Mouse (Mus musculus): ENCODE data around the gene D430041D05Rik.

The D430041D05Rik gene

DNA sequence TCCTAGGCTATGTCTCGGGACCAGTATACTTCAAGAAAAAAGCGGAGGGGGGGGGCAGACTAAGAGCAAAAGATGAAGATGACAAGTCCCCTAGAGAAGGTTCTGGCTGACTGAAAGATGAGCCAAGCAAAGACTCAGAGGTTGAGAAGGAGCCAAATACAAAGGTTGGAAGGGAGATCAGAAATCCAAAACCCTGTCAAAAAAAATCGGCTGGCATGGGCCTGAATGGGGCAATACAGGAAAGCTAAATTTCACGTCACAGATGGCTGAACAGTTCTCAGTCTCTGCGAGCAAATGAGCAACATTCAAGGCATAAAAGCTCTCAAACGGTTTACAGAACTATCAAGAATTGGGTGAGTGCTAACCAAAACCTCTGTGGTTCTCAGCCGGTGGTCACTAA, 2.5 kb downstream of the D430041D05Rik start:
- no peak for DNase-seq (ENCODE audit: low spot score)

DNA sequence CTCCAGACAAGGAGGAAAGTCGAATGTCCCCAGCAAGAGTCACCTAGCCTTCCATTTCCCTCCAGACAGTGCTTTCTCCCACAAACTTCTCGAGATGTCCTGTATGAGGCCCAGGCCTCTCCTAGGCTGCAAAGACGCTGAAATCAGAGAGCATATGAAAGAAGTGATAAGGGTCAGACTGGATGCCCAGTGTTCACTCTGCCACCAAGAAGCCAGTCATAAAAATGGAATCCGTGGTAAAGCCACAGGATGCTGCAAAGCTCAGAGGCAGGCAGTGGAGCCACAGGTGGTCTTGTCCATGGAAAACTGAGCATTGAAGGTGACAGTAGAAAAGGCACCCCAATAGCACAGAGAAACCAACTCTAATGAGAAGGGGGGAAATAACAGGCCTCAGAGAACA, 2.9 kb downstream of the D430041D05Rik start:
- DNase-seq (ENCODE audit: low spot score): no peak

DNA sequence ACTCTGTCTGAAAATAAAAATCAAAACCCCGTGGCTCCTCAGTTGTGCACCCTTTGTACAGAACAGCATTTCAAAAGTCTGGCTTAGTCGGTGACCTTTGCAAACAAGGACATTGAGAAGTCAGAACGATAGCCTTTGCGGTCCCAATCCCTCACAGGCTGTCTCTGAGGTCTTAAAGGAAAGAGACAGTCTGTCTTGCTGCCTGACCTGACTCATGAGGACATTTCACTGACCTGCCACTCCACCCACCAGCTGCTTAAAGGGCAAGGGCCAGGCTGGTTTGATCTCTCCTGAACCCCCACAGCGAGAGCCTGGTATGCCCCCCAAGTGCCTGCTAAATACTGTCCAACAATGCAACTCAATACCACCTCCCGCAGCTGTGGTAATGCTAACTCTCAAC, 6.8 kb downstream of the D430041D05Rik start:
- DNase-seq (ENCODE audit: low spot score): no peak

DNA sequence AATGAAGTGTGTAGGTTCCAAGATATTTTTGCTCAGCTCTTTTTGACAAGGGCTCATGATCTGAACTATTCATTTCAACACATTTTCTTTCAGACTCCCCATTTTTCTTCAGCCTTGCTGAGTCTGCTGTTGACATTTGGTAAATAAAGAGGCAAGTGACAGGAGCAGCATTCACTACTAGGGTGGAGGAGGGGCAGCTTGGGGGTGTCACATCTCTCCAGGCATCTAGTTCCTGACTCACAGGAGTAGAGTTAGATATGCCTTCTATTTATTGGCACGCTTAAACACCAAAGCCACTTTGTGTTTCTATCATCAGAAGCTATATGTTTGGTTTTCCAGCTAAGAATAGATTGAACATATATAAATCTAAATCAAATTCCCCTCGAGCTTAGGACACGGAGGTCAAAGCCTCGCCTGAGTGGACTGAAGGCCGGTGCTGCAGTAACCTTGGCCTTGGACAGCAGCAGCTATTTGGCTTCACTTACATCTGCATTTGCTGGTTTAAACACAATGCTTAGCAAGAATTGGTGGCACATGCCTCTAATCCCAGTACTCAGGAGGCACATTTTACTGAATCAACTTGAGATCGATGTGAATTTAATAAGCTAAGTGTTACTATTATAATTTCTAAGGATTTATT, 12.0 kb downstream of the D430041D05Rik start:
- DNase-seq (ENCODE audit: low spot score): no peak

DNA sequence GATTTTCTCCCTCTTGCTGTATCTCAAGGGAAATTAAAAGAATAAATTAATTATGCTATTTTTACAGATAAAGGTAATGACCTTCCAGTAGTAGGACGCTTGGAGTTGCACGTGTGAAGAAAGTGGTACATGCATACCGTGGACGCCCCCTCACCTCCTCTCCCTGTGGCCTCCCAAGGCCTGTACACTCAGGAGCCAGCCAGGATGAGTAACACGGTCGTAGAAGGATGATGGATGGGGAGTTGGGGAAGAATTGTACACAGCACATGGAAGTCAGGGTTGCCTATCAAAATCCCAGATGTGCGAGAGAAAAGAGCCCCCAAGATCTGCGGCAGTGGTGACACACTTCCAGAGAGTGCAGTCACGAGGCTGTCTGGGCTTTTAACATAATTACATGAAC, 14.9 kb downstream of the D430041D05Rik start:
- DNase-seq (ENCODE audit: low spot score): no peak

DNA sequence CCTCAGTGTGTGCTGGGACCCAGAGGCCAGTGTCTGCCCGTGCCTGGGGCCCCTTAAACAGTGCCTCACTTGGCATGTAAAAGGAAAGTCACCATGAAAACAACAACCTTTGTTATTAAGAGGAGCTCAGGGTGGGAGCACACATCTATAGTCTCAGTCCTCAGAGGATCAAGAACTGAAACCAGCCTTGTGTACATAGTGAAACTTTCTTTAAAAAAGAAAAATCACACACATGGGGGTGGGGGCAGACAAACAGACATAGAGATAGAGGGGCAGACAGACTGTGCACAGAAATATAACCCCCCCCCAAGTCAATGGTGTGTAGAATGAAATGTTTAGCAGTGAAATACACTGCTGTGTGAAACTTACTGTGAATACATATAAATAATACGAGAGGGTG, 16.0 kb downstream of the D430041D05Rik start:
- DNase-seq (ENCODE audit: low spot score): no peak

DNA sequence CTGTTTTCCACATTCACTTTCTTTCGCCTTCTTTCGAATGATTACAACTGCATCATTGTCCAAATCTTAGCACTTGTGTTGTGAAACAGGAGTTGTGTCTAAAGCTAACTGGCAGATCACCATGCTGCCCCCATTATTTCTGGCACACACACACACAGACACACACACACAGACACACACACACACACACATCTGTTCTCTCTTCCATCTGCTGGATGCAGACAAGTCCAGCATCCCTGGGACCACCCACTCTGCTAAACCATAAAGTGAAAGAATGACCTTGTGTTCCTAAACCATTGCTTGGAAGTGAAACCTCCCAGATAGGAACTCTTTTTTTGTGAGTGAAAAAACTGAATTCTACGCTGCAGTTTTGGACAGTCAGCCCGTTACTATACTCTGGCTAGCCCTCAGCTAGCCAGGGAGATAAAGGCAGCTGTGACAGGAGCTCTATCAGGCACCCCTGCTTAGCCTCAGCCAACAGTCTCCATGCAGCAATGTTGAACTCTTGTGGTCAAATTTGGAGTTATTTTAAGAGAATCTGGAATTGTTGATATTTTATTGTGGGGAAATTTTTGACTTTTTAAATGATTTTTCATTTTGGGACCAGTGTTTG, 18.0 kb downstream of the D430041D05Rik start:
- no peak for DNase-seq (ENCODE audit: low spot score)

DNA sequence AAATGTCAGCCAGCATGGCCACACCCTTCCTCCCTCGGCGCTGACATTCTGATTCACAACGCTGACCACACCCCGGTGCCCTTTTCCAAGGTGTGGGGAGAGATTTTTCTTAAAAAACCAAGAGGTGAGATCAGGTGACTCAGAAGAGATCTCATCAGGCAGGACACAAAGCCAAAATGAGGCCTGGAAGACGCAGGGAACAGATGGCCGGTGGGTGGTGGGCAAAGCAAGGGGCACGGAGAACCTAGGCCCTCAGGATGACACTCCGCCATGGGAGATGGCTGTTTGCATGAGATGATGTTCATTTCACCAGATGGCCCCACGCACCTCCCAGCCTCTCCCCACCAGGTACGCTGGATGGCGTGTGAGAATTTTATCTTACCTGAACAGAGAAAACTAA, 21.6 kb downstream of the D430041D05Rik start:
- DNase-seq (ENCODE audit: low spot score): no peak

DNA sequence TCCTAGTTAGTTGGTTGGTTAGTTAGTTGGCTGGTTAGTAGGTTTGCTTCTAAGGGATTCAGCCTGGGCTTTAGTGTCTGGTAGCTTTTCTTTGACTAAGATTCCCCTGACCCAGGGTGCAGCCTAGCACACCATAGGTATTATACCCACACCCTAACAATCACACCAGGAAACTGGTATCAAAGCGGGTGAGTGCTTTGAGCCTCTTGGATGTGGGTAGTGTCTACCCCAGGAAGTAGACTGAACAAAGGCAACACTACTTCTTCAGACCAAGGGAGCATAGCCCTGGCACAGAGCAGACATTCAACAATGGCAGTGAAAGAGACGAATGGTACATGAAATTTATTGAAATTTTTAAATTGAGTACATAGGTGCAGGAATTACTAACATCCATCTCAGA, 24.9 kb downstream of the D430041D05Rik start:
- DNase-seq (ENCODE audit: low spot score): no peak

DNA sequence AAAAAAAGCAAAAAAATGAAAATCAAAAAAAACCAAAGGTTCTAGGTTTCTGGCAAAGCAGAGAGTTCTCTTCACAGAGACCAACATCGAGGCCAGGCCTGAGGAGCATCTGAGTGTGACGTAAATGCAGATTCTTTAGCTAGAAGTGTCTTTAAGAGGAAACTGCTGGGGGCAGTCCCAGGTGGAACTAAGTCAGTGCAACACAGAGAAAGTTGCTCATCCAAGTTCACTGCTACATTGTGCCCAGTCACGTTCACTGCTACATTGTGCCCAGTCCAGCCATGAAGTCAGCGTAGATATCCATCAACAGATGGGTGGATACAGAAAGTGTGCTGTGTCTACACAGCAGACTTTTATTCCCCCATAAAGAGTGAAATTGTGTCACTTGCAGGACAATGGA, 27.2 kb downstream of the D430041D05Rik start:
- no peak for DNase-seq (ENCODE audit: low spot score)

DNA sequence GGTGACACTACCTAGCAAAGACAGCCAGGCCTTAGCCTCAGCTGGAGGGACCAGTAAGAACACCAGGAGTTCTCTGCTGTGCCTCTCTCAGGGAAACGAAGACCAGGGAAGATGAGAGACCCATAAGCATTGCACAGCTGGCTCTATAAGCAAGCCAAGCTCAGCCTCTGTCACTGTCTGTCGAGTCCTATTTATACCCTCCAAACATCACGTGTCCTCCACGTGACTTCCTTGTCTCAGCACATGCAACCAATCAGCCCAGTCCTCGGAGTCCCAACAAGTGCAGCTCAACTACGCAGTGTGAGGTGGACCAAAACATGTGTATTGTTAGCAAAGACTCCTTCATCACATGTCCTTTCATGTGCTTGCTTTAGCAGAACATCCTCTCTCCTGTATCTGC, 28.0 kb downstream of the D430041D05Rik start:
- no peak for DNase-seq (ENCODE audit: low spot score)

DNA sequence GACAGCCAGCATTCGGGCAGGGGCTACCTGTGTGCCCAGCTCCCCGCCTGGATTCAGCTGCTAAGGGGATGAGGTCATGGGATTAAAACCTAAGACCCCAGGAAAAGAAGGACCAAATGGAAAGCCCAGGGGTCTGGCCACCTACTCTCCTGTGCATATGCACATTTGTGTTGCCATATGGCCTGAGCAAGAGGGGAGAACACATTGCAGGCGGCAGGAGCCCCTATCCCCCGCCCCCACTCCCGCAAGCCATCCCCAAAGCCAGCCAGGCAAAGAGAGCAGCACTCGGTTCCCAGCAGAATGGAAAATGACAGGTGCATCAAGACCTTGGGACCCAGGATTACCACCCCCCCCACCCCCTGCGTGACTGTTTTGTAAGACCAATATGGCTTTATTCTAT, 31.5 kb downstream of the D430041D05Rik start:
- DNase-seq (ENCODE audit: low spot score): no peak

DNA sequence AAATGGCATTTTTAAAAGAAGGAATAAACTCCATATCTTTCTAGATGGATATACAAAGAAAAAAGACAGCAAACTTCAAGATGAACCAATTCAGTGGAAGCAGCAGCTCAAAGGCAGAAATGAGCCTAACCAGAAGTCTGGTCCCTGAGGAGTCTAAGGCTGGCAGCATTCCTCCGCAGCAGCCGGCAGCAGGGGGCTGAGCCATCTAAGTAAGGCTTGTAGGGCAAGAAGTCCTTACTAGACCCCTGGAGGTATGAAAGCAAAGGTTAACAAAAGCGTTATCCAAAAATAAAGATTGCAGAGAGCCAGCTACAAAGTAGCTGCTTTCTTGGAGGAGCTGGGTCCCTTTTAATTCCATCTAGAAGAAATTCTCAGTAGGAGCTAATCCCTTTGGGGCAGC, 32.0 kb downstream of the D430041D05Rik start:
- no peak for DNase-seq (ENCODE audit: low spot score)

DNA sequence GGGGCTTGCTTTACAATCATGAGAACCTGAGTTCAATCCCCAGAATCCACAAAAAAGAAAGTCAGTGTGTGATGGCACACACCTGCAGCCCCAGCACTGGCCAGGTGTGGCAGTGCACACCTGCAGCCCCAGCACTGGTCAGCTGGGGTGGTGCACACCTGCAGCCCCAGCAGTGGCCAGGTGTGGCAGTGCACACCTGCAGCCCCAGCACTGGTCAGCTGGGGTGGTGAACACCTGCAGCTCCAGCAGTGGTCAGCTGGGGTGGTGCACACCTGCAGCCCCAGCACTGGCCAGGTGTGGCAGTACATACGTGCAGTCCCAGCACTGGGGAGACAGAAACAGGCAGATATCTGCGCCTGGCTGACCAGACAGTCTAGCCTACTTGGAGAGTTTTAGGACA, 32.8 kb downstream of the D430041D05Rik start:
- DNase-seq (ENCODE audit: low spot score): no peak

DNA sequence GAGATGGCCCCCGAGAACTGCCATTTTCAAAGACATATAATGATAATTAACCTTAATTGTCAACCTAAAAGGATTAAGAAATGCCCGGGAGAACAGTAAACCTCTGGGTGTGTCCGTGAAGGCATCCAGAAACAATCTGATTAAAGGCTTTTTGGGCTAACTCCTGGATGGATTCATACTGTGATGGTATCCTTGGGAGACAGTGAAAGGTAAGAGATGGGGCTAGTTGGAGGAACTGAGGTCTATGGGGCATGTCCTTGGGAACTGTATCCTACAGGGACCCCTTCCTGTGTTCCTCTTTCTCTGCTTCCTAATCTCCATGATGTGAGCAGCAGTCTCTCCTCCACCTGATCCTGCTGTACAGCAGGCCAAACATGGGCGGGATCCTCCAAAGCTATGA, 38.7 kb downstream of the D430041D05Rik start:
- no peak for DNase-seq (ENCODE audit: low spot score)

DNA sequence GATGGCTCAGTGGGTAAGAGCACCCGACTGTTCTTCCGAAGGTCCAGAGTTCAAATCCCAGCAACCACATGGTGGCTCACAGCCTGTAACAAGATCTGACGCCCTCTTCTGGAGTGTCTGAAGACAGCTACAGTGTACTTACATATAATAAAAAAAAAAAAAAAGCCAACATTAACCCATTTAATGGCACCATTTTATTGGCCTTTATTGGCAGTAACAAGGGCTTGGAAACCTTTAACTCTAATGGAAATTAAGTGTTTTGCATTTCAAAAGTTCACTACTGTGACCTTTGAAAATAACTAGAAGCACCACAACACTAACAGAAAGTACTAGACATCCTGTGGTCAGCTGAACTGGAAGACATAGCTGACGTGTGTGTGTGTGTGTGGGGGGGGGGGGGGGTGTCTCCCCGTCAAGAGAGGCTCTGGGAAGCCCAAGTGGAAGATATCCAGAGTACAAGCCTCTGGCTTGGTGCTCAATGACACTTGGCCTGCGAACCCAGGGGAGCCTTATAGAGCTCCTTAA, 39.1 kb downstream of the D430041D05Rik start:
- DNase-seq (ENCODE audit: low spot score): no peak

DNA sequence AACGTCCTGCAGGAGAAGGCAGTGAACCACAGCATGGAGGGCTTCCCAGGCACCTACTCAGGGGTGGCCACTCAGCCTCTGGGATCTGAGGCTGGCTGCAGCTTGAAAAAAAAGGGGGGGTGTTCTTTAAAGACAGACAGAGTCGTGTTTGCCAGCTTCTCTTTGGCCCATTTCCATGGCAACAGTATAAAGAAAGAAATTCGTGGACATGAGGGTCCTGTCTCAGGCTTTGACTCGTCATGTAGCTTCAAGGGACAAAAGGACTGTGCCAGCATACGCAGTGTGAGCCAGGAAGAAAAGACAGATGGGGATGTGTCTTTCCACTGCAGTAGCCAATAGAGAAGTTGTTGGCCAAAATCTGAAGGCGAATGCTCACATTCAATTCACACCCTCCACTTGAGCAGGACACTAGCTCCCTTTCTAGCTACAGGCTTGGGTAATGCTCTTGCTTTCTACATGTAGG, 42.9 kb downstream of the D430041D05Rik start:
- no peak for DNase-seq (ENCODE audit: low spot score)

DNA sequence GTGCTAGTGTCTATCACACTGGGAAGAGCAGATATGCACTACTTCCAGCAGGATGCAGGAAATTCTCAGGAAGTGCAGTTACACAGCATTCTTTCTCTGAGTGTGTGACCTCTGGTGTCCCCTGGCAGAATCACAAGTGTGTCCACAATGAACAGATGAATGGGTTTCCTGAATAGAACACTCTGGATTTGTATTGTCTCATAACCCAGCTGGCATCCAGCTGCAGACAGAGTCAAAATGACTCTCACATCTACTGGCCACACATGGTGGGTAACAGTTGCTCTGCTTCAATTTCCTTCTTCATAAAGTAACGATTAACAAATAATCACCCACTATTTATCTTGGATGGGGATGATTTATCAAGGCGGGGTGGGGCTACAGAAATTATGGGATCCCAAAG, 43.5 kb downstream of the D430041D05Rik start:
- DNase-seq (ENCODE audit: low spot score): no peak

DNA sequence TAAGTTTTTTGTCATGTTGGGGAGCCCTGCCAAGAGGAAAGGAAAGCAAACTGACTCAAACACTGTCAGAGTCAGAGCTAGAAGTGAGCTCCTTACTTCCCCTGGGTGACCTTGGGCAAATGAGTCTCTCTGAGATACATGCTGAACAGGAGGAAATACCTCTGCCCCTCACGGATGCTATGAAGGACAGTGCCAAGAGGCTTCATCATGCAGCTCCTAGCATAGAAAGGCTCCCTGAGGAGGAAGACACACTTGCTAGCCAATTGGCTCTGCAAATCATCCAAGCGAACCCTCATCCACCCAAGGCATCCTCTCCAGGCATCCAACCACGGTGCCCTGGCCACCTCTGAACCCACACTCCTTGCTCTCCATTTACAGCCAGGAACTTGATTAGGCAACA, 51.5 kb downstream of the D430041D05Rik start:
- DNase-seq (ENCODE audit: low spot score): no peak

DNA sequence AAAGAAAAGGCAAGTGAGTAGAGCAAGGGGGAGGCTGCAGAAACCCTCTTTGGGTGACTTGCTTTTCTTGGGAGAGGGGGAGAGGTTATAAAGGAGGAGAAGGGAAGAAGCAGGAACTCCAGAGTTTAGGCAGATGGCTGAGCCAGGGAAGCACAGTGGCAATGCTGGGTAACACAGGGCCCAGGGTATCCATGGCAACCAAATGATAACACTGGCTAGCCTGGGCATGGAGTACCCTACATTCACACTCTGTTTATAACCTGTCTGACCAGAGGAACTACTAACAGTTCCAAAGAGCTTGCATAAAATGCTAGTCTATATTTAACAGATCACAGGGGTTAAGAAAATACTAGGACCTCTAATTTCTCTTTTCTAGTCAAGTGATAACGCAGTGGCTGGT, 51.9 kb downstream of the D430041D05Rik start:
- no peak for DNase-seq (ENCODE audit: low spot score)

DNA sequence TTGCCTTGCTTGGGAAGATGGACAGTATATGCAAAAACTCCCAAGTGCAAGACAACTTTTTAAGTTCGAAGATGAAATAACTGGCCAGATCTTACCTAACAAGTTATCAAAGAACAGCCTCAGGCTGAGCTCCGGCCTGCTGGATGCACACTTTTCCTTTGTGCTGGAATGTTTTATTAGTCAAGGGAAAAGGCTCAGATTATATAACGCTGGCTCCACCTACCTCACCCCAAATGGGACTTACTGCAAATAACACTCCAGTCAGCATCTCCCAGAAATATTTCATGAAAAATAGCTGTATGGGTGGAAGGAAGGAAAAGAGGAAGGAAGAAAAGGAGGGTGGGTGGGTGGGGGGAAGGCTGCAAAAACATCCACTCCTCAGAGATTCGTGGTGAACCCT, 54.3 kb downstream of the D430041D05Rik start:
- DNase-seq (ENCODE audit: low spot score): no peak

DNA sequence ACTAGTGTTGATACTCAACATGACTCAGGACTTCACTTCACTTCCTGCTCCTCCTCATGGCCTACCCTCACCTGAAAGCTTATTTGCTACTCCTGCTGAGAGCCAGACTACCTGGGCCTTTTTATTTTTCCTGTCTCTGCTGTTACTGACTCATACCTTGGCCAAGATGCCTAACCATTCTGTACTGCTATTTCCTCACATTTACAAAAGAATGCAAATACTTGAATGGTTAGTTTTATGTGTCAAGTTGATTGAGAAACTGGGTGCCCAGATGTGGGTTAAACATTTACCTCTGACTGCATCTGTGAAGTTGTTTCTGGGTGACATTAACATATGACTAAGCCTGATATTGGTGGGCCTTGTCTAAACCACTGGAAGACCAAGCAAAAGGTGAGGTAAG, 56.7 kb downstream of the D430041D05Rik start:
- DNase-seq (ENCODE audit: low spot score): no peak

DNA sequence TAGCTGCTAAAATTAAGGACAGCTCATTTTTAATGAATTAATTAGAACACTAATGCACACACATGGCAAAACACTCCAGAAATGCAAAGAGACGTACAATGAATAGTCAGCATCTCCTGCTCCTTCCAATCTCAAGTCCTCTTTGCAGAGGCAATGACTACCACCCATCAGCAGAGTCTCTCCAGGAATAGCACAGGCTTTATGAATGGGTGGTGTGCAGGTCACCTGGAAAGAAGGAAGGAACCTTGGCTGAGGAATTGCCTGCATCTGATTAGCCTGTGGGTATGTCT, 58.7 kb downstream of the D430041D05Rik start:
- no peak for DNase-seq (ENCODE audit: low spot score)

All from ovary, postnatal 36 days (tissue).